Mouse (Mus musculus): ENCODE data around the gene Speer4f2.
"Not testable (repeated sequence)": the region's sequence is repeated elsewhere in the genome, so short reads cannot be mapped to it uniquely, and the experiment has no call there.

Gene Speer4f2

GRCm38 (mm10) chr5:17372880-17373279, at the start of gene Speer4f2:
TSS of gene Speer4f2 (plus strand) at chr5:17373180.
- DNase-seq (ENCODE audit: low read depth, low spot score), result not testable (repeated sequence)

GRCm38 (mm10) chr5:17328946-17329566, 43.9 kb upstream of the Speer4f2 start:
- DNase-seq (ENCODE audit: low read depth, low spot score), result no peak

- DNase-seq (ENCODE audit: low read depth, low spot score), result no peak
Measured at GRCm38 (mm10) chr5:17334836-17335235, 38.1 kb upstream of the Speer4f2 start.

DNA sequence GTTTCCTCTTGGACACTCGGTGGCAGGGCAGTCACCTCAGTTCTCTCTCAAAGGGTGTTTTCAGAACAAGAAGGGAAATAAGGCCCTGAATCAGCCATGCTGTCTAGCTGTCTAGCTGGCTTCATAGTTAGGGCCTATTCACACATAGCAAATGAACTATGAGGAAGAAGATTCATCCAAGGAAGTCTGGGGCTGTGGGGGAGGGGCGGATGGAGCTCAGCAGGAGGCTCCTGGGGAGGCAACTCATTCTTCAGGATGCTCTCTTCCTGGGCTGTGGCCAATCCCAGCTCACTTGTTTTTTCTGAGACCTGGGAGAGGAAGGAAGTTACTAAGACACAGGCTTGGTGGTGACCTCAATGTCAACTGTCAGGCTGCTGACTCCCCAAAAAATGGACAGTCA, 27.2 kb upstream of the Speer4f2 start:
- not testable (repeated sequence) for DNase-seq (ENCODE audit: low read depth, low spot score)

- DNase-seq (ENCODE audit: low read depth, low spot score), result no peak
Measured at GRCm38 (mm10) chr5:17359394-17359999, 13.5 kb upstream of the Speer4f2 start.

DNA sequence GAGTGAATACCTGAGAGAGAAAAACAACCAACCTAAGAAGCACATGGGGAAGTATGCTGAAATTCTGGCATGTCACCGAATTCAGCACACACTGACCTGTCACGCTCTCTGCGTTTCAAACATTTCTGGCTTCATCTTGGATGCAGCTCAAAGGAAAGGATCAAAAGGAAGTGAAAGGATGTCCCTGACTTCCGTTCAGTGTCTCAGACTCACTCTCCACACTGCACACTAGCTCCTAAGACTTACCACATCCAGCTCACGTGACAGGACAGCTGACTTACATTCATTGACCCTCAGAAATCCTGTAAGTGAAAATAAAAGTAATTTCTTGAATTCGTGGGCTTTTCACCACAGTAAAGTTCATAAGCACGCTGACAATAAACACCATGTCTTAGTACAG, 16.9 kb downstream of the Speer4f2 start:
- no peak for DNase-seq (ENCODE audit: low read depth, low spot score)

DNA sequence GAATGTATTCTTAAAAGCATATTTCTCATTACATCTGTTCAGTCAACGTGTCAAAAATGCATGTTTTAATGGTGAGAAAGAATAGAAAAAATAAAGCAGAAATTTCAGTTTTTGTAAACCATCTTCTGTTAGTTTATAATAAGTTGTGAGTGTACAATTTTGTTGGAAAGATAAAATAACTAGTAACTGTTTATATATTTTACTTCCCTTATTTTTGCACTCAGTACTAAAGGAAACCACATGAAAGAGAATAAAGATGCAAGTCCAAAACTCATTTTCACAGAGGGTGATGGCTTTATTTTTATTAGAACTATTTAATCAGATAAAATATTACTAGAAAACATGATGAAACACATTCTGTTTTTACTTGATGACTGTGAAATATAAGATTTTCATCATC, 18.2 kb downstream of the Speer4f2 start:
- DNase-seq (ENCODE audit: low read depth, low spot score), result no peak

DNA sequence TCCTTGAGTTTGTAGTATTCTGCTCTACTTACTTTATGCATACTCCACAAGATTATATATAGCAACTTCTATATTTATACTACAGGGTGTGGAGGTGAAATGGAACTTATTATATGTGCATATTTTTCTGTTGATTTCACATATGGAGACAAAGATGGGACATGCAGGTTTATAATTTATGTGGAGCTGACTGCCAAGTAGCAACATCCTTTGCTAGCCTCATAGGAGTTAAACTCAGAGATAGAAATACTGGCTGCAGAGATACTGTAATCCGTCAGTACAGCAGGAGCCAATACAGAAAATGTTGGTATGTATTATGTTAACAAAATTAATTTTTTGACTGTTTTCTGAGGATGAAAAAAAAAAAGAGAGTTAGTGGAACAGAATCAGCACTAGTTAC, 27.6 kb downstream of the Speer4f2 start:
- DNase-seq (ENCODE audit: low read depth, low spot score), result no peak

- DNase-seq (ENCODE audit: low read depth, low spot score), result no peak
Measured at GRCm38 (mm10) chr5:17401206-17402077, 28.5 kb downstream of the Speer4f2 start.

- DNase-seq (ENCODE audit: low read depth, low spot score), result no peak
Measured at GRCm38 (mm10) chr5:17402330-17403125, 29.5 kb downstream of the Speer4f2 start.

- DNase-seq (ENCODE audit: low read depth, low spot score), result no peak
Measured at GRCm38 (mm10) chr5:17403584-17403983, 30.6 kb downstream of the Speer4f2 start.

DNA sequence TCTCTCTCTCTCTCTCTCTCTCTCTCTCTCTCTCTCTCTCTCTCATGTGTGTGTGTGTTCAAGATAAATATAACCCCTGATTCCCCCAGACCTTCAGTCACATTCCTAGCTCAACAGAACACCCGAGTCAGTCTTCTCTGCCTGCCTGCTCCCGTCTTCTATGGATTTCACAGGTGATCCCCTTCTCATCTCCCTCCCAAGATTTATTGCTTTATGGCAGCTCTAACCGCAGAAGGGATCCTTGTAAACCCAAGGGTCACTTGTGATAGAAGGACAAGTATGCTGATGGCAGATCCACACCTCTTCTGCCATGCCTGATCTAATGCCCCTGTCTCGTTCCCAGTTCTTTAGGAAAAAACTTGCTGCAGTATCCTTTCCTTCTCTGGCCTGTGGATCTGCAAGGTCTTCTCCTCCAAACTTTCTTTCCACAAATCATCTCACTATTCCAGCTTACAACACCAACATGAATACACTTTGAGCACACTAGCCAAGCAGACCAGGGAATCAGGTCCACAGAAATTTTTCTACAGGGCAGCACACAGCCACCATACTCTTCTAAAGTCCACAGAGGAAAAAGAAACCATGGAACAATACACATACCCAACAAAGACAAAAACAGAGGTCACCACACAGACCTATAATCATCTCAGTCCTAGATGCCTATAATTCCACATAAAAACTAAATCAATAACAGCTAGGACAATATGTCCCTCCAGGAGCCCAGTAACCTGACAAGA, 36.1 kb downstream of the Speer4f2 start:
- no peak for DNase-seq (ENCODE audit: low read depth, low spot score)

DNA sequence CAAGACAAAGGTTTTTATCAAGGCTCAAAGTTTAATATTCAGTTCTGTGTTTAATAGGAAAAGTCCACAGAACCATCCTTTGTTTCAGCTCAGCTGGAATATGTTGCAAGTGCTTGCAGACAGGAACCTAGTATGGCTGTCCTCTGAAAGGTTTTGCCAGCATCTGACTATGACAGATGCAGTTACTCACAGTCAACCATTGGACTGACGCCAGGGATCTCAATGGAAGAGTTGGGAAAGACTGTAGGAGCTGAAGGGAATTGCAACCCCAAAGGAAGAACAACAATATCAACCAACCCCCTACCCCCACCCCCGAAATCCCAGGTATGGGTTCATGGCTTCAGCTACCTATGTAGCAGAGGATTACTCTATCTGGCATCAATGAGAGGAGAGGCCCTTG, 44.2 kb downstream of the Speer4f2 start:
- DNase-seq (ENCODE audit: low read depth, low spot score), result peak; percentile 12

- DNase-seq (ENCODE audit: low read depth, low spot score), result peak; percentile 15
Measured at GRCm38 (mm10) chr5:17419215-17419820, 46.3 kb downstream of the Speer4f2 start.

- DNase-seq (ENCODE audit: low read depth, low spot score), result no peak
Measured at GRCm38 (mm10) chr5:17419921-17420320, 46.9 kb downstream of the Speer4f2 start.

GRCm38 (mm10) chr5:17422225-17422624, 49.2 kb downstream of the Speer4f2 start:
- no peak for DNase-seq (ENCODE audit: low read depth, low spot score)

DNA sequence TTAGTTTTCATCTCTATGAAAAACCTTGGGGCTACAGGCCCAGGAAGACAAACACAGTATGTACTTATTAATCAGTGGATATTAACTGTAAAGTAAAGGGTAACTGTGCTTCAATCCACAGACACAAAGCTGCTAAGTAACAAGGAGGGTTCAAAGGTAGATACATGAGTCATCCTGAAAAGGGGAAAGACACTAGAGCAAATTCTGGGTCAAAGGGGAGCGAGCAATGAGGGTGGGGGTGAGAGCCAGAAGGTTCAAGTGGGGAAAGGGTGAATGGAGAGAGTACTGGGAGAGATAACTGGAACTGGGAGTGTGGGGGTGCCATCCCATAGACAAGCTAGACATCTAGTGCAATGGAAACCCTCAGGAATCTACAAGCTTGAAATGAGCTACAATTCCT, 54.0 kb downstream of the Speer4f2 start:
- DNase-seq (ENCODE audit: low read depth, low spot score), result no peak

Data from brain, adult 2 months (tissue).